Mouse (Mus musculus): Measurements from ENCODE around the gene Trim12c. TPM values are rescaled to one million over a fixed set of nuclear protein-coding genes. Genes with fewer than 3 reads are reported as not detected.
"Not testable (repeated sequence)": the region's sequence is repeated elsewhere in the genome, so short reads cannot be mapped to it uniquely, and the experiment has no call there.

The Trim12c gene
- total RNA-seq (2021): 1 to 10 TPM; 1.0 to 1.3 TPM

- intact Hi-C loops (cut with DNase I): no loop called here
- peak; percentile 3 to 4 for DNase-seq (ENCODE audit: low spot score in 2 of 2)
These were observed at the start of gene Trim12c for GRCm38 (mm10) chr7:104352717-104353599. Gene Trim12c (minus strand): TSS chr7:104353362.

GRCm38 (mm10) chr7:104401140-104401539 lies 48.0 kb upstream of the Trim12c start:
- DNase-seq (ENCODE audit: low spot score in 2 of 2): no peak
- intact Hi-C loops (cut with DNase I): no loop called here

DNA sequence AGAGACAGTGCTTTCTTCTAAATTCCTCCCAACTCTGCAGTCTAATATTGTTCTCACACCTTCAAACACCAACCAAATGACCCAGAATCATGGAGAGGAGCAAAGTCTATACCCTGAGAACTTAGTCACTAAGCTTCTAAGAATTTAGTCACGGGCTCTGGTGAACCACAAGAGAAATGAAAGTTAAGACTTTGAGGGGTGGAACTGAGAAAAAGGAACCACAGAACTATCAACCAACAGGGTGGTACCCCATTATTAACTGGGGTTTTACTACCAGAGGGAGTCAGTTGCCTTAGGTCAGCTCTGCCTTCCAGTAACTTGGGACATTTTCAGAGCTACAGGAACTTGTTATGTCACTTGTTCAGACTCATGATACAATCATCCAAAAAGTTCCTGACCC lies 47.5 kb upstream of the Trim12c start, which contains the start of gene Trim30c:
Gene Trim30c (minus strand): TSS at position 140 of the 400 bp plus-strand sequence.
- no peak for DNase-seq (ENCODE audit: low spot score in 2 of 2)
- intact Hi-C loops (cut with DNase I): no loop called here

DNA sequence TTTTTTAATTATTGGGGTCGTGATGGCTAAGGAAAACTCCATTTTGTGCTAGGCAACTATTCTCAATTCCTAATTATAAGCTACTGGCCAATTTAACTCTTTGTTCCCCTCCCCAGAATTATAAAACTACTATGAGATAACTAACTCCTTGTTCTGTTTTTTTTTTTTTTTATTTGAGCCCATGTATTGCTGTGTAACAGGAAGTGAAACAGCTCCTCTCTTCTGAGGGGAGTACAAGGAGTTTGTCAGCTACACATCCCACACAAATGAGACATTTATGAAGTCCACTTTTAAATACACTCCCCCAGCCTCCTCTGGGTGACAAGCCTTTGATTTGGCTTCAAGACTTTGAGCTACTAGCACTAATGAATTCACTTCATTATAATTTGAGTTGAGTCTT lies 45.3 kb upstream of the Trim12c start:
- intact Hi-C loops (cut with DNase I): no loop called here
- no peak for DNase-seq (ENCODE audit: low spot score in 2 of 2)

GRCm38 (mm10) chr7:104369736-104370414 lies 16.7 kb upstream of the Trim12c start, which contains the start of gene Trim30b:
Gene Trim30b (minus strand): TSS chr7:104369884.
- DNase-seq (ENCODE audit: low spot score in 2 of 2): no peak
- intact Hi-C loops (cut with DNase I): no loop called here

- intact Hi-C loops (cut with DNase I): no loop called here
- DNase-seq (ENCODE audit: low spot score in 2 of 2): no peak
These were observed 13.2 kb upstream of the Trim12c start for GRCm38 (mm10) chr7:104366339-104366738.

DNA sequence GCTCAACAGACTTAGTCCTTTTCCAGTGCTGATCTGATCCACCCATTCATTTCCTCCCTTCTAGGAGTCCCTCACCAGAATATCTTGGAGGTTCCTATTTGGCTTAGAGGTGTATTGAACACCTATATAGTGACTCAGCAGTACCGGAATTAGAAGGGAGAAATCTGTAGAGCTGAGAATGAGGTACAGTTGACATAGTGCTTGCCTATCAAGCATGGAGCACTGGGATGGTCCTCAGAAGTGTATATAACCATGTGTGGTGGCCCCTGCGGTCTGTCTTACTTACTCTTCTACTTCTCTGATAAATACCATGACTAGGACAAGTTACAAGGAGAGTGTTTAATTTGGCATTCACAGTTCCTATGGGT lies 422 bp upstream of the Trim12c start:
- no peak for DNase-seq (ENCODE audit: low spot score in 2 of 2)
- intact Hi-C loops (cut with DNase I): no loop called here

DNA sequence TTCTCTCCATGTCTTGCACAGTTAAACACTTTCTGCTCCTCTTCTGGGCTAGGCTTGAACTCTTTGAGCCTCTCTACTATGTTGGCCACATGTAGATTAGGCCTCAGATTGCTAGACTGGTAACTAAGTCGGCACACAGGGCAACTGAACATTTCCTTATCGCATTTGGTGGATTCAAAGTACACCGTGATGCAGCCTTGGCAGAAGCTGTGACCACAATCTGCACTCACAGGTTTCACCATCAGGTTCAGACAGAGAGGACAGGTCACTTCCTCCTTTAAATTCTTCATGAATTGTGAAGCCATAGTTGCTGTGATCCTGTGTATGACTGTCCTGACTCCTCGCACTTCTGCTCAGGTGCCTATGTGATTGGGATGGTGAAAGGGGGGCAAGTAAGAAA lies 5.1 kb downstream of the Trim12c start:
- DNase-seq (ENCODE audit: low spot score in 2 of 2); intact Hi-C loops (cut with DNase I): not testable (repeated sequence)

GRCm38 (mm10) chr7:104340744-104341143 lies 12.4 kb downstream of the Trim12c start:
- intact Hi-C loops (cut with DNase I); DNase-seq (ENCODE audit: low spot score in 2 of 2): not testable (repeated sequence)

DNA sequence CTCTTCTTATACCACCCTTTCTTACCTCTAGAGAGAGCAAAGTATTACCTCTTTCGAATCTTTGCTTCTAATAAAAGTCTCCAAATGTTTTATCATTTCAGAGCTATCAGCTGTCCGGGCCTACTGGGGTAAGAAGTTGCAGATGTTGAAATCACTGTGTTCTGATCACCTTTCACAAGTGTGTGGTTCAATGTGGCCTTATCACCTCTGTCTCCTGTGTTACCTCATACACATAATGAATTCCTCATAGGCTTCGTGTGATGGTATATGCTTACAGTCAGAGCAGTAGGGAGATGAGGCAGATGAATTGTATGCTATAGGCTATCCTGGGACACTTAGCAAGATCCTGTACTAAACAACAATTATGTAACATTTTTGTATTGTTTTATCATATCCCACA lies 17.6 kb downstream of the Trim12c start:
- DNase-seq (ENCODE audit: low spot score in 2 of 2); intact Hi-C loops (cut with DNase I): not testable (repeated sequence)

DNA sequence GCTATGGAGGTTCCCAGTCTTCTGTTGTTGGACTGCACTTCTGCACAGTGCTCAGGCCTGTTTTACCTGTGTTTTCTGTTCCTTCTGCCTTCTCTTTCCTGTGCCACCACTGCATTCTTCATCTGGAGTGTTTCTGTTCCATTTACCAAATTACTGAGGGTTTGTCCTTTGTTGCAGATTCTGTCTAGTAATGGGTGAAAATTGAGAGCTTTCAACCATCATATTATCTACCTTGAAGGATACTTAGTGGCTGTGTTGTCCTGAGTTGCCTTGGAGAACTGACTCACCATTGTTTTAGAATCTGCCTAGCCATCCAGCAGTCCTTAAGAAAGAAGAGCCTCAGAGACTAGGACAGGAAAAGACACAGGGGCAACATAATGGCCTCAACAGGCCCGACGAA lies 24.0 kb downstream of the Trim12c start, which contains the start of gene Trim34b:
Gene Trim34b (plus strand): TSS at position 301 of the 400 bp plus-strand sequence.
- intact Hi-C loops (cut with DNase I); DNase-seq (ENCODE audit: low spot score in 2 of 2): not testable (repeated sequence)

- intact Hi-C loops (cut with DNase I): no loop called here
- no peak for DNase-seq (ENCODE audit: low spot score in 2 of 2)
These were observed 31.1 kb downstream of the Trim12c start for GRCm38 (mm10) chr7:104322028-104322427.

GRCm38 (mm10) chr7:104315369-104316080 lies 37.6 kb downstream of the Trim12c start, which contains the start of gene Trim12a:
Gene Trim12a (minus strand): TSS chr7:104315466.
- DNase-seq (ENCODE audit: low spot score in 2 of 2); intact Hi-C loops (cut with DNase I): not testable (repeated sequence)

GRCm38 (mm10) chr7:104314796-104315353 lies 38.3 kb downstream of the Trim12c start:
- intact Hi-C loops (cut with DNase I): no loop called here
- no peak for DNase-seq (ENCODE audit: low spot score in 2 of 2)

- intact Hi-C loops (cut with DNase I): no loop called here
- DNase-seq (ENCODE audit: low spot score in 2 of 2): no peak
These were observed 61.3 kb downstream of the Trim12c start for GRCm38 (mm10) chr7:104291638-104292400.

- DNase-seq (ENCODE audit: low spot score in 2 of 2): no peak
- intact Hi-C loops (cut with DNase I): no loop called here
These were observed 62.5 kb downstream of the Trim12c start for GRCm38 (mm10) chr7:104290641-104291040.
